Mouse (Mus musculus) splenic B cell, adult 2 months (primary cell): ENCODE measurements around the gene Itpkb.
"Not testable (repeated sequence)": the region's sequence is repeated elsewhere in the genome, so short reads cannot be mapped to it uniquely, and the experiment has no call there.

ENCODE experiments used
- DNase-seq: peaks from one replicate; pipeline ENCODE4 v3.0.0-alpha.2; 2011; ENCODE audit warnings: low read depth, low spot score
- H3K27me3 ChIP-seq: 2 replicates; pipeline ENCODE4 v1.6.1; 2012; ENCODE audit warnings: mild to moderate bottlenecking, low read length, moderate library complexity, mixed read lengths; ENCODE audit not compliant: control insufficient read depth, poor library complexity, insufficient read depth, severe bottlenecking
- H3K36me3 ChIP-seq: 2 replicates; pipeline ENCODE4 v1.6.1; 2012; ENCODE audit warnings: mild to moderate bottlenecking, low read length, moderate library complexity, mixed read lengths; ENCODE audit not compliant: control insufficient read depth, poor library complexity, insufficient read depth, severe bottlenecking

The Itpkb gene

GRCm38 (mm10) chr1:180385308-180385707, 55.0 kb downstream of the Itpkb start:
- DNase-seq, result no peak
- Histone ChIP-seq H3K27me3 (no peaks in the 10 kb centered on the region), H3K36me3 (peaks cover 3% of the 10 kb centered on the region; the same call in 1 of the 2 replicates)

GRCm38 (mm10) chr1:180386951-180387749, 56.9 kb downstream of the Itpkb start:
- no peaks in the 10 kb centered on the region for H3K27me3 ChIP-seq
- peaks cover 3% of the 10 kb centered on the region; the same call in 1 of the 2 replicates for H3K36me3 ChIP-seq
- DNase-seq, result peak; percentile 99

- no peaks in the 10 kb centered on the region for H3K27me3 ChIP-seq
- no peak for DNase-seq
Measured at GRCm38 (mm10) chr1:180387750-180388480, 57.6 kb downstream of the Itpkb start.

GRCm38 (mm10) chr1:180388481-180388880, 58.2 kb downstream of the Itpkb start:
- 0 out of 2 replicates have a peak, but pooled peaks cover 1% of the 10 kb centered on the region for H3K36me3 ChIP-seq
- peak; percentile 31 for DNase-seq
- no peaks in the 10 kb centered on the region for H3K27me3 ChIP-seq

More at GRCm38 (mm10) chr1:180387750-180388480, 57.6 kb downstream of the Itpkb start:
- H3K36me3 ChIP-seq, result 0 out of 2 replicates have a peak, but pooled peaks cover 3% of the 10 kb centered on the region

GRCm38 (mm10) chr1:180389213-180389760, 59.0 kb downstream of the Itpkb start:
- DNase-seq, H3K36me3 ChIP-seq, H3K27me3 ChIP-seq: not testable (repeated sequence)

GRCm38 (mm10) chr1:180390321-180390731, 60.0 kb downstream of the Itpkb start:
- DNase-seq, result peak; percentile 75
- Histone ChIP-seq H3K27me3 (no peaks in the 10 kb centered on the region), H3K36me3 (no peaks in the 10 kb centered on the region)

GRCm38 (mm10) chr1:180390746-180391574, 60.7 kb downstream of the Itpkb start:
- Histone ChIP-seq H3K36me3 (no peaks in the 10 kb centered on the region), H3K27me3 (no peaks in the 10 kb centered on the region)
- DNase-seq, result peak; percentile 36

GRCm38 (mm10) chr1:180391575-180391945, 61.3 kb downstream of the Itpkb start:
- no peak for DNase-seq
- no peaks in the 10 kb centered on the region for H3K27me3 ChIP-seq

GRCm38 (mm10) chr1:180392137-180392798, 62.0 kb downstream of the Itpkb start:
- no peaks in the 10 kb centered on the region for H3K36me3 ChIP-seq
- DNase-seq, result no peak
- no peaks in the 10 kb centered on the region for H3K27me3 ChIP-seq

More at GRCm38 (mm10) chr1:180391575-180391945, 61.3 kb downstream of the Itpkb start:
- no peaks in the 10 kb centered on the region for H3K36me3 ChIP-seq

GRCm38 (mm10) chr1:180393017-180393797, 62.9 kb downstream of the Itpkb start:
- Histone ChIP-seq H3K36me3 (no peaks in the 10 kb centered on the region), H3K27me3 (no peaks in the 10 kb centered on the region)
- peak; percentile 84 for DNase-seq

GRCm38 (mm10) chr1:180393873-180394272, 63.6 kb downstream of the Itpkb start:
- DNase-seq, result peak; percentile 73
- Histone ChIP-seq H3K27me3 (no peaks in the 10 kb centered on the region), H3K36me3 (no peaks in the 10 kb centered on the region)

- H3K27me3 ChIP-seq, result no peaks in the 10 kb centered on the region
- H3K36me3 ChIP-seq, result no peaks in the 10 kb centered on the region
- DNase-seq, result no peak
Measured at GRCm38 (mm10) chr1:180397734-180398133, 67.4 kb downstream of the Itpkb start.

GRCm38 (mm10) chr1:180398446-180398845, 68.2 kb downstream of the Itpkb start:
- Histone ChIP-seq H3K36me3 (no peaks in the 10 kb centered on the region), H3K27me3 (no peaks in the 10 kb centered on the region)
- no peak for DNase-seq
